Mouse (Mus musculus): ENCODE results near the gene Slc4a5. TPM values are rescaled to one million over a fixed set of nuclear protein-coding genes. Genes with fewer than 3 reads are reported as not detected.

Gene Slc4a5
- total and polyA plus RNA-seq, 3 experiments = 0.04 TPM; not detected in 2

- Histone ChIP-seq H3K27me3 (ENCODE audit: control insufficient read depth in 1 of 2, insufficient read depth in 2 of 2, low read length in 2 of 2) (no peaks in the 10 kb centered on the region; a peak in 2 of 4 replicates), H3K4me1 (ENCODE audit: control insufficient read depth in 1 of 2, insufficient read depth in 2 of 2, low read length in 2 of 2) (no peaks in the 10 kb centered on the region; a peak in 1 of 4 replicates), H3K9me3 (replicated peaks; ENCODE audit: insufficient read depth, low read length) (no peaks in the 10 kb centered on the region), H3K9ac (ENCODE audit: control insufficient read depth, low read depth, low read length, poor library complexity, severe bottlenecking) (no peak overlapping the region), H3K36me3 (ENCODE audit: control insufficient read depth in 1 of 2, insufficient read depth in 2 of 2, low read length in 2 of 2) (no peaks in the 10 kb centered on the region), H3K27ac (ENCODE audit: control insufficient read depth, low read depth, low read length) (no peak overlapping the region), H3K79me2 (ENCODE audit: control insufficient read depth, insufficient read depth, low read length, poor library complexity) (no peaks in the 10 kb centered on the region), H3K4me3 (ENCODE audit: control insufficient read depth in 1 of 2, insufficient read depth in 1 of 2, low read depth in 2 of 2, low read length in 2 of 2) (no peak overlapping the region)
- peak; percentile 80 for DNase-seq (ENCODE audit: low read depth, low spot score)
- 0 out of 2 replicates have a peak, but pooled peaks have one; percentile 66 for TF ChIP-seq MYC (IDR thresholded peaks at IDR 0.05; ENCODE audit: low read depth, low read length)
- peak; percentile 77 for TF ChIP-seq SIN3A (IDR thresholded peaks at IDR 0.05; ENCODE audit: low read length)
- 0 out of 2 replicates have a peak, but pooled peaks have one; percentile 19 for TF ChIP-seq BHLHE40 (IDR thresholded peaks at IDR 0.05; ENCODE audit: borderline replicate concordance, low read depth, low read length)
- peak; percentile 38; the same call in 1 of the 2 replicates for TF ChIP-seq MAFK (IDR thresholded peaks at IDR 0.05; ENCODE audit: borderline replicate concordance, low read depth, low read length)
- peak; percentile 74 to 95 (median 87) for TF ChIP-seq CTCF (IDR thresholded peaks at IDR 0.05 in 2 of 3, conservative IDR thresholded peaks at IDR 0.05 in 1 of 3; ENCODE audit: control insufficient read depth in 1 of 3, insufficient read depth in 1 of 3, low read depth in 2 of 3, low read length in 3 of 3, poor library complexity in 1 of 3, severe bottlenecking in 1 of 3)
- no peak for TF ChIP-seq USF2 (IDR thresholded peaks at IDR 0.05; ENCODE audit: borderline replicate concordance in 1 of 2, insufficient read depth in 1 of 2, low read depth in 1 of 2, low read length in 2 of 2)
- TF ChIP-seq JUND (IDR thresholded peaks at IDR 0.05; ENCODE audit: low read depth, low read length) = no peak
- no peak for TF ChIP-seq MYB (IDR thresholded peaks at IDR 0.05; ENCODE audit: low read depth, low read length)
- peak; percentile 70; the same call in 1 of the 2 replicates for TF ChIP-seq GABPA (IDR thresholded peaks at IDR 0.05; ENCODE audit: low read depth, low read length)
- TF ChIP-seq ZKSCAN1 (IDR thresholded peaks at IDR 0.05; ENCODE audit: low read depth, low read length) = peak; percentile 51; the same call in 1 of the 2 replicates
- TF ChIP-seq MXI1 (IDR thresholded peaks at IDR 0.05; ENCODE audit: low read depth, low read length) = no peak
- TF ChIP-seq CHD1 (IDR thresholded peaks at IDR 0.05; ENCODE audit: low read depth, low read length) = no peak
- peak; percentile 97 for TF ChIP-seq RAD21 (IDR thresholded peaks at IDR 0.05; ENCODE audit: low read depth, low read length)
- TF ChIP-seq ZC3H11A (IDR thresholded peaks at IDR 0.05; ENCODE audit: low read depth, low read length) = peak; percentile 84
- peak; percentile 58; the same call in 1 of the 2 replicates for TF ChIP-seq MAX (IDR thresholded peaks at IDR 0.05; ENCODE audit: low read length)
- TF ChIP-seq E2F4 (IDR thresholded peaks at IDR 0.05; ENCODE audit: borderline replicate concordance, low read depth, low read length) = no peak
- 0 out of 2 replicates have a peak, but pooled peaks have one; percentile 15 for TF ChIP-seq RCOR1 (IDR thresholded peaks at IDR 0.05; ENCODE audit: low read depth, low read length)
- TF ChIP-seq SMC3 (IDR thresholded peaks at IDR 0.05; ENCODE audit: low read depth, low read length) = peak; percentile 92
- TF ChIP-seq HCFC1 (IDR thresholded peaks at IDR 0.05; ENCODE audit: low read depth, low read length) = 0 out of 2 replicates have a peak, but pooled peaks have one; percentile 43
- no peak for TF ChIP-seq ZMIZ1 (IDR thresholded peaks at IDR 0.05; ENCODE audit: low read depth, low read length)
- TF ChIP-seq MEF2A (IDR thresholded peaks at IDR 0.05; ENCODE audit: extremely low read depth, insufficient replicate concordance, low read depth, low read length, poor library complexity, severe bottlenecking) = no peak
- TF ChIP-seq TBP (IDR thresholded peaks at IDR 0.05; ENCODE audit: low read depth, low read length) = no peak
Measured at GRCm38 (mm10) chr6:83278881-83279280, 59.3 kb downstream of the Slc4a5 start.
